Mouse (Mus musculus): ENCODE data around the gene Vps37d.

Gene Vps37d

DNA sequence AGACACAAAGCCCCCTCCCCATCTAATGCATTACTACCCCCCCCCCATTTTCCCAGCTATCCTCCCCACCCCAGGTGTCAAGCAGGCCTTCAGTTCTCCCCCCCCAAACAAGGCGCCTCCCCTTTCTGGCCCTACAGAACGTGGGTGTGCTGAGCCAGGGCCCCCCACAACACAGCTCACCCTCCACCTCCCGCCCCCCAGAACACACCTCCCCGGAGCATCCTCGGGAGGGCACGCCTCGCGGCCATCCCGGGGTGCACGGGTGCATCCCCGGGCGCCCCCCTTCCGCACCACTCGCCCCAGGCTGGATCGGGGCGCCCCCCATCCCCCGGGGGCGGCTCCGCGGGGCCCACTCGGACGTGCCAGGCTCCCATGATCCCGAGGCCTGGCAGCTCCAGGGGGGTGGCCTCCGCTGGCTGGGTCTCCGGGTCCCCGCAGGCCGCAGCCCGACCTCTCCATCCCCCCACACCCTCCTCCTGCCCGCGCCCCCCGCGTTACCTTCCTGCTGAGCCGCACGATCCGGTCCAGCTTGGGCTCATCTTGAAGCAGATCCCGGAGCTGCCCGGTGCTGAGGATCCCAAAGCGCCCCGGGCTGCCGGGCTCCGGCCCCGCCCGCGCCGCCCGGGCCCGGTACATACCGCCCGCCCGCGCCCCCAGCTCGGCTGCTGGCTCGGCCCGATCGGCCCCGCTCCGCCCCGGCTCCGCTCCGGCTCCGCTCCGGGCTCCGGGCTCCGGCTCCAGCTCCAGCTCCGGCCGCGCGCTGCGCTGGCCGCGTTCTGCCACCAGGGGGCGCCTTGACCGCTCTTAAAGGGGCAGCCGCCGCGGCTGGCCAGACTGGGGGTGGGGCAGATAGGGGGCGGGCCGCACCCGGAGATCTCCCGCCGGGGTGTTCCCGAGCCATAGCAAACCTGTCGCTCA lies at the start of gene Vps37d:
Vps37d (minus strand) TSS at position 703 of the 918 bp plus-strand sequence.
- DNase-seq (ENCODE audit: low spot score), result peak; percentile 98

DNA sequence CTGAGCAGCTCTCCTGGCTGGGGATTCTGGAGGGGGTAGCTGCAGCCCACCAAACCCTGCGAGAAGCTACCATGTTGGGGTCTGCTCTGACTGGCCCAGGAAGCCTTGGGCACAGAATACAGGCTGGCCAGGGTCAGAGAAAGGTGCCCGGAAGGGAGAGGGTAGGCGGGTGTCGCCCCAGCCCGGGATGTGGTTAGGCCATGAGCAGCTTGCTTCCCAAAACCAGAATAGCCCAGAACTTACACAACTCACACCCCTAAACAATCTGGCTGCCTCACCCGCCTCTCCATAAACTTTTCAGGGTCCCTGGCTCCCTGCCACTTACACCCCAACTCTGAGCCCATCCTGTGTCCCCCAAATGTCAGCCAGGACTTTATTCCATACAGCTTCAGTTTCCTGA lies 49.6 kb upstream of the Vps37d start:
- DNase-seq (ENCODE audit: low spot score), result no peak

DNA sequence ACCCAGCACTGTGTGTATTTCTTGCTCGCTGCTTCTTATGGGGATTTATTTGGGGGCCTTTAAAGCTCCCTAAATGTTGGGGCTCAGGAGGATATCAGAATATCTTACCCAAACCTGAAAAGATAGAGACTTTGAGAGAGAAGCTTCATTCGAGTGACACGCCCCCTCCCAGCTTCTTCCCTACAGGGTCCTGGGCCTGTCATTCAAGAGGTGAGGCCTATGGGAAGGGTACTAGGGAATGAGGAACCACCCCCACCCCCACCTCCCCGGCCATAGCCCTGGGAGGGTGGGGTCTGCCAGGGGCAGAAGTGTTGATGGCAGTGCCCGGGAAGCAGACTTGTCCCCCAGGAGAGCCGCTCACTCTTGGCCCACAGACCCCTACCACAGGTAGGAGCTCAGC lies 48.1 kb upstream of the Vps37d start:
- no peak for DNase-seq (ENCODE audit: low spot score)

DNA sequence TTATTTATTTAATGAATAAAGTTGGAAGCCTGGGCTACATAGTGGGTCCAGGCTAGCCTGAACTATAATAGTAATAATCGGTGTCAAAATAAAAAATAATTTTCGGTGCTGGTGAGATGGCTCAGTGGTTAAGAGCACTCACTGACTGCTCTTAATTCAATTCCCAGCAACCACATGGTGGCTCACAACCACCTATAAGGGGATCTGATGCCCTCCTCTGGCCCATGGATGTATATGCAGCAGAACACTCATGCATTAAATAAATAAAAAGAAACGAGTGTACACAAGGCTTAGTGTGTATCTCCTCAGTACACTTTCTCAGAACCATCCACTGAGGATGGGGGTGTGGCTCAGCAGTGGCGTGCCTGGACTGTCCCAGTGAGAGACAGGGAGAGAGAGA lies 42.7 kb upstream of the Vps37d start:
- DNase-seq (ENCODE audit: low spot score), result no peak

DNA sequence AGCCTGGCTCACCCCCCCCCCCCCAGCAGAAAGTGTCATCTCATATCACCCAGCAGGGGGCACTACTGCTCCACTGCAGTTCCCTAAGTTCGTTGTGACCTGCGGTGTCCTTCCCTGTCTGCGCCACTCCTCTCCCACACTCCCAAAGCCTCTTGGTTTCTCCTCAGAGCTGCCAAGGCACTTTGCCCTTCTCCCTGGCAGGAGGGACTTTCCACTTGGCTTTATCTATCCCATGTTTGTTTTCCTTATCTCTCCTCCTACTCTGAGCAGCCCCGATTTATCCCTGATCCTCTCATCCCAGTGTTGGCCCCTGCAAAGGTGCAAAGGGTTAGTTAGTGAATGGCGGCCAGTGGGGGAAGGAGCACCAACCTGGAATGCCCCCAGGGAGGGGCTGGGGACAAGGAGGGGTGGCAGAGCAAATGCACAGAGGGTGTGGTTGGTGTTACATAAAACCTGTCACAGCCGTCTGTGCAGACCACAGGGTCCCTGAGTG lies 40.6 kb upstream of the Vps37d start:
- peak; percentile 63 for DNase-seq (ENCODE audit: low spot score)

DNA sequence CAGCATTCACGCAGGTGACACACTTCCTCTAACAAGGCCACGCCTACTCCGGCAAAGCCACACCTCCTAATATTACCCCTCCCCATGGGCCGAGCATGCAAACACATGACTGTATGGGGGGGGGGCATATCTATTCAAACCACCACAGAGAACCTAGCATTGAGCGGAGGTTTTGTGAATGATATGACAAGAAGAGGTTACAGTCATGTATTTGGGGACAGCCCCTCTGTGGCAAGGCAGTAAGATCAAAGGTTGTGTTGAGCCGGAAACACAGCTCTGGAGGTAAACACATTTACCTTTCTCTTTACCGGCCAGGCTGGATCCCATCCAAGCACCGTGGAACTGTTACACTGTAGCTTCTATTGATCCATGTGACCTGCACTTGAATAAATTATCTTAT lies 37.2 kb upstream of the Vps37d start:
- DNase-seq (ENCODE audit: low spot score), result no peak

DNA sequence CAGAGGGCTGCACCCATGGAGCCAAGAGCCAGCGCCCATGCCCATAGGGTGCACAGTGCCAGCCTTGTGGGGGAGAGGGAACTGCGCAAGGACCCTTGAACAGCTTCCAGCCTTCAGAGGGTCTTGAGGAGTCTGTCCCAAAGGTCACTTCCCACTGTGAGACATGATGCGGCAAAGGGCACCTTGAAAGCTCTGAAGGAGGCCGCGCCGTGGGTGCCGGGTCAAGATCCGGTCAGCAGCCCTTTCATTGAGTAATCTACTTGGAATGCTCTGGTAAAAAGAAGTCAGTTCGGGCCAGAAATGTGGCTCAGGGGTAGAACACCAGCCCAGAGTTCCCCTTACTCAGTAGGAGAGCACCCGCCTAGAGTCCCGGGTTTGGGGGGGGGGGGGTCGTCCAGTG lies 35.7 kb upstream of the Vps37d start:
- DNase-seq (ENCODE audit: low spot score), result no peak

DNA sequence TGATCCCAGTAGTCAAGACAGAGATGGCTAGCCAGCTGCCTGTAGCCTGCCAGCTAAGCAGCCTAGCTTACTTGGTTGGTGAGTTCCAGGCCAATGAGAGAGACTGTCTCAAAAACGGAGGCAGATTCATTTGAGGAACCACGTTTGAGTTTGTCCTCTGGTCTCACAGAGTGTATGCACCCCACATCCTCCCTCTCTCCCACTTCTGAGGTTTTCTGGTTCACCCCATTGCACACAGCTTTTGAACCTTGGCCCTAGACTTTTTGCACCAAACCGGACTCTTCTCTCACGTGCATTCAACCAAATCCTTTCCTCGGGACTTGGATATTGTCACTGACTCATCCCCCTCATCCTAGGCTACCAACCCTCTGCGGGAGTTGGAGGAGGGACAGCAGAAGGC lies 31.9 kb upstream of the Vps37d start:
- DNase-seq (ENCODE audit: low spot score), result no peak

DNA sequence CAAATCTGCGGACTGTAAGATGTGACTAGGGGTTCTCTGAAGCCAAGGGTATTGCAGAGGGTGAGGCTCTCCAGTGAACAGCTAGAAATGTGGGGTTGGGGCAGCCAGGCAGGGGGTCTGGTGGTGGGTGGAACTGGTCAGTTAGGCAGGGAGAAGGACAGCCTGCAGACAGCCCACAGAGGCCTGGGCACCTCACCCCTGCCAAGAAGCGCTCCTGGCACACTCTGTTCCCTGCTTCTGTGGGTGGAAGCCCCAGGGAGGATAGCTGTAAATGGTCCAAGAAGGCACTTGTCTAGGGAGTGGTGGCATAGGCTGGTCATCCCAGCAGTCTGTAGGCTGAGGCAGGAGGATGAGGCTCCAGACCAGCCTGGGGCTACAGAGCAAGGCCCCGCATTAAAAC lies 31.4 kb upstream of the Vps37d start:
- DNase-seq (ENCODE audit: low spot score), result no peak

DNA sequence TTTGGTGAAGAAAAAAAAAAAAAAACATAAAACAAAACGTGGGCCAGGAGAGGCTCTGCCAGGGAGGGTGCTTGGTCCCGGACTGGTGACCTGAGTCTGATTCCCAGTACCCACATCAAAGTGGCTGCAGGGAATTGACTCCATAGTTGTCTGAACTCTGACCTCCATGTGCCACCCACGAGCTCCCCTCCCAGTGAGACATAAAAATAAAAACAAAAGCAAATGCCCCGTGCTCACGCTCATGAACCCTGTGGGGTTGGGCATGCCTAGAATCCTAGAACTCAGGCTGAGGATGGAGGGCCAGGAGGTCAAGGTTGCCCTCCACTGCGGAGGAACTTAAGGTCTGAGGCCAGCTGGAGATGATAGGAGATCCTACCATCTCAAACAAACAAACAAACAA lies 31.0 kb upstream of the Vps37d start:
- DNase-seq (ENCODE audit: low spot score), result no peak

DNA sequence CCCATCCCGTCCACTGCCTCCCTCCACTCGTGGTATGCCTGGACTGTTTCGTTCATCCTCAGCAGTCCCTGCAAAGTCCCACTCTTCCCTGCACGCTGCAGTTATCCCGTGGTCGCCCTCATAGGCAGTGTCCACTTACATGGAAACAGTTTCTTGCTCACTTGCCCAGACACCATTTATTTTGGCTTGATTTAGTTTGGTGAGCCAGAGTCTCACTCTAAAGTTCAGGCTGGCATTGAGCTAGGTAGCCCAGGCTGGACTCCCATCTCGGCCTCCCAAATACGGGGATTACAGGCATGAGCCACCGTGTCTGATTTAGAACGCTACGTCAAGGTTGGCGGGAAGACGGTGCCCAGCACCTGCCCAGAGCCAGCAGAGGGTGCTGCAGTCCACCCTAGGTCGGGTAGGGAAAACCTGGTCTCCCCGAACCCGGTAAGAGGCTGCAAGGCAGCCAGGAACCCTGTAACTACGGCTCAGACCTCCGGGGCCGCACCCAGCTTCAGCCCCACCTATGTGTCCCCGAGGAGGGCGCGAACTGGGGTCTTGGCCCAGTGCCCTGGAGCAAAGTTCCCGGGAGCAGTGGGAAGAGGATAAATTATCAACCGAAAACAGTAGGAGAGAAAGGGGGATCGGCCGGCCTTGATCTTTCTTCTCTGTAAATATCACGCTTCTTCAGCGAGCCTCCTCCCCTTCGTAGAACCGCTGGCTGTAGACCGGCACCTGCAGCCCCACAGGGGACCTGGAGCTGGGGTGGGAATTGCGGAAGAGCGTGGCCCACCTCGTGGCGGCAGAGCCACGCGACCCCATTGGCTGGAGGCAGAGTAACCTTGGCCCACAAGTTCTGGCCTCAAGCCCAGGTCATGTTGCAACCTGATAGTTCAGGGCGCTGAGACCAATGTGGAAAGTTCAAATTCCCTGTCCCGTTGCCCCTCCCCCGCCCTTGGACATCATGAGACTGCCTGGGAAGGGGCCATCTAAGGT lies 29.7 kb upstream of the Vps37d start:
- DNase-seq (ENCODE audit: low spot score), result peak; percentile 34

DNA sequence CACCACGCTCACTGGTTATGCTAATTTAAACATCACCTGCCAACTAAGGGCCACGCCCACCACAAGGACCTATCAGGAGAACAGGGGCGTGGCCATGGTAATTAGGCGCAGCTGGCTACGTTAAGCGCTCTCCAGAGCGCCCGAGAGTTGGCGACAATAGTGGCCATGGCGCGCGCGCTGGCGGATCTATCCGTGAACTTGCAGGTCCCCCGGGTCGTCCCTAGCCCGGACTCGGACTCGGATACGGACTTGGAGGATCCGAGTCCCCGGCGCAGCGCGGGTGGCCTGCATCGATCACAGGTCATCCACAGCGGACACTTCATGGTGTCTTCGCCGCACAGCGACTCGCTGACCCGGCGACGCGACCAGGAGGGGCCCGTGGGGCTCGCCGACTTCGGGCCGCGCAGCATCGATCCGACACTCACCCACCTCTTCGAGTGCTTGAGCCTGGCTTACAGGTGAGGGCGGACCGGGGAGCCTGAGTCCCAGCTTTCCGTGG lies 28.7 kb upstream of the Vps37d start:
- DNase-seq (ENCODE audit: low spot score), result peak; percentile 58

DNA sequence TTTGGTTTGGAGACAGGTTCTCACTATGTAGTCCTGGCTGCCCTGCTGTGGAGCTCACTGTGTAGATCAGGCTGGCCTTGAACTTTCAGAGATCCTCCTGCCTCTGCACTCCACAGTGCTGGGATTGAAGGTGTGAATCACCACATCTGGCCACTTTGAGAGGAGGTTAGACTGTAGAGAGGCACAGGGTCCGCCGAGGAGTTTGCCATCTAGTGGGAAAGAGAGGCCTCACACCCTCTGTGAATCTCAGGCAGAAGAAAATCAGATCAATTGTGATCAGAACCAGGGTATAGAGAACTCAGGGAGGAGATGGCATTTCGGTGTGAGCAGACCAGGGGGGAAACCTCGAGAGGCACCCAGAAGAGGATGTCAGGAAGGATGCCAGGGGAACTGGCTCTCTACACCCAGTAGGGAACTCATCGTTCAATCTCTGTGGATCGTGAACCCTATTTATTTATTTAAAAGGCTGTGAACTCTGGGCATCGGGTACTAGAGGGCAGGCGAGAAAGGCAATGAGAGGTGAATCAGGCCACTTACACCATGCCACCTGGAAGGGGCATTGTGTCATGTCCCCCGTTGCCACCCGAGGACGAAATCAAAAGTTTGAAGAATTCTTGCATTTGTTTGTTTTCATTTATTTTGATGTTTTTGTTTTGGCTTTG lies 26.1 kb upstream of the Vps37d start:
- DNase-seq (ENCODE audit: low spot score), result no peak

DNA sequence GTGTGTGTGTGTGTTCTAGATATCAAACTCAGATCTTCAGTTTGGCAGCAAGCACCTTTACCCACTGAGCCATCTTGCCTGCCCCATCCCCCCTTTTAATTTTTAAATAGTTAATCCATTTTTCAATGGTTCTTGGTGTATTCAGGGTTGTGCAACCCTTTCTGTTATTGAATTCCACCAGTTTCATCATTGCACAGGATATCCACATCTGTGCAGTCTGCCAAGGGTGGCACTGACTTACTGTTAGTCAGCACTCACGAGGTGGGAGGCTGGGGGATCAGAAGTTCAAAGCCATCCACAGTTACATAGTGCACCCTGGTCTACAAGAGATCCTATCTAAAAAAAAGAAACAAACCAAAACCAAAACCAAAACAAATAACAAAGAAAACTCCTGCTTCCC lies 22.9 kb upstream of the Vps37d start:
- DNase-seq (ENCODE audit: low spot score), result no peak

DNA sequence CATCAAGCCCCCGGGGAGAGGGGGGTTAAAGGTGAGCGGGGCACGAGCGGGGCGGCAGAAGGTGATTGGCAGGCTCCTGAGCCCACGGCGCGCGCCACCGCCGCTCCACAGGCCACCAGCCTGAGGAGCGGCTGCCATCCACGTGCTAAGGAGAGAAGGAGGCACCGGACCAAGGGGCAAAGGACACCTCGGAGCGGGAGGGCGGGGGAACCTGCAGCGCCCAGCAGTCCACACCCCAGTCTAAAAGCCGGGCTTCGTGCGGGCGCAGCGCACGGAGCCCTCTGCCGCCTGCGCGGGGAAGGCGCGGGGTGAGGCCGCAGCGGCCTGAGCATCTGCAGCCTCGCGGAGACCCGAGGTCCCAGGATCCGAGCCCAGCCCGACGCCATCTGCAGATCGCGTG lies 11.6 kb upstream of the Vps37d start, which contains the start of gene Mlxipl:
Mlxipl (plus strand) TSS at position 238 of the 400 bp plus-strand sequence.
- DNase-seq (ENCODE audit: low spot score), result no peak

DNA sequence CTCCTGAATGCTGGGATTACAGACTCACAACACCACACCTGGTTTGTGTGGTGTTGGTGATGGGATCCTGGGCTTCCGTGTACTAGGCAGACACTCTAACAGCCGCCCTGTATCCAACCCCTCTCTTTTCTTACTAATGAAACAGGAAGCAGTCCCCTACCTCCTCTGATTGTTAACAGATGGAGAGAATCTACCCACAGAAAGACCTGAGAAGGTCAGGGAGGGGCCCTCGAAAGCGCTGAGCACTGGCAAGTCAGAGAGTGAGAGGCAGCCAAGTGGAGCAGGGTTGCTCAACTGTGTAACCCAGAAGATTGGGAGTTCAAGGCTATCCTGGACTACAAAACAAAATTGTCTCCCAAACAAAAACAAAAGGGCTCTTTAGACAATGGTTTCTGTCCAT lies 8.8 kb upstream of the Vps37d start:
- no peak for DNase-seq (ENCODE audit: low spot score)

DNA sequence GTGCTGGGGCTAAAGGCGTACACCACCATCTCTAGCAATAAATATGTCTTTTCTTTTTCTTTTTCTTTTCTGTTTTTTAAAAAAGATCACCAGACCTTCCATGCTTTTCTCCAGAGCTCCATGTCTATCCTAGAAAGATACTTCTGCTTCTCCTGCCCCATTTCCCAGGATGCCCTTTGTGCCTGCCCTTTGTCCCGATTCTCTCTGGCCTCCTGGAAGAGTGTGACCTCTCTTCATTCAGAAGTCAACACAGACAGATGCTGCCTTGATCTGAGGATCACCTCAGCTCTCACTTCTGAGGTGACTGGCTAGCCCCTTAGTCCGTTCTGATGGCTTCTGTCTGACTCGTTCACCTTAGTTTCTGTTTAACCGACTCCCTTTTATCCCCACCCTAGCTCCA lies 2.5 kb upstream of the Vps37d start:
- DNase-seq (ENCODE audit: low spot score), result no peak

DNA sequence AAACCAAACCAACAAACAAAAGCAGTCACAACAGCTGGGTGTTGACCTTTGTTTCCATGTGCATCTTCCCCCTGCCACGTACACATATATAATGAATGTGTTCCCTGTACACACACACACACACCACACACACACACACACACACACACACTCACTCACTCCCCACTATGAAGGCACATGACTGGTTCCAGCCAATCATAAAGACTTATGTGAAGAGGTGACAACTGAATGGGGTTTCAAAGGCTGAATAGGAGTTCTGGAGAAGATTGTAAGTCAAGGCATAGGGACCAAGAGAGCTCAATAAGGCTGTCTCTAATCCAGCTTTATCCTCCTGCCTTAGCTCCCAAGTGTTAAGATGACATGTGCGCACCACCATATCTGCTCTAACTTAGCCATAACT lies 1.5 kb upstream of the Vps37d start:
- DNase-seq (ENCODE audit: low spot score), result no peak

DNA sequence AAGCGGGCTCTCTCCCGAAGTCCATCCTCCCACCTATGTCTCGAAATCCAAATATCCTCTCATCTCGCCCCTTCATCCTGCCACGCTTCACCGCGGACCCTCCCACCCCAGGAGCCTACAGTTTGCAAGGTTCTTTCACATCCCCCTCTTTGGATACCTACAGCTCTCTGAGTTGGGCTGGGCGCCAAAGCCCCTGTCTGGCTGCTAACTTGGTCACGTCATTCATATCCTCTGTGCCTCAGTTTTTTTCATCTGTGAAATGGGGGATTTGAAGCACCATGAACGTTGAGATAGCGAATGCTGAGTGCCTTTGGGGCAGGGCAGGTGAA lies 380 bp upstream of the Vps37d start:
- DNase-seq (ENCODE audit: low spot score), result no peak

DNA sequence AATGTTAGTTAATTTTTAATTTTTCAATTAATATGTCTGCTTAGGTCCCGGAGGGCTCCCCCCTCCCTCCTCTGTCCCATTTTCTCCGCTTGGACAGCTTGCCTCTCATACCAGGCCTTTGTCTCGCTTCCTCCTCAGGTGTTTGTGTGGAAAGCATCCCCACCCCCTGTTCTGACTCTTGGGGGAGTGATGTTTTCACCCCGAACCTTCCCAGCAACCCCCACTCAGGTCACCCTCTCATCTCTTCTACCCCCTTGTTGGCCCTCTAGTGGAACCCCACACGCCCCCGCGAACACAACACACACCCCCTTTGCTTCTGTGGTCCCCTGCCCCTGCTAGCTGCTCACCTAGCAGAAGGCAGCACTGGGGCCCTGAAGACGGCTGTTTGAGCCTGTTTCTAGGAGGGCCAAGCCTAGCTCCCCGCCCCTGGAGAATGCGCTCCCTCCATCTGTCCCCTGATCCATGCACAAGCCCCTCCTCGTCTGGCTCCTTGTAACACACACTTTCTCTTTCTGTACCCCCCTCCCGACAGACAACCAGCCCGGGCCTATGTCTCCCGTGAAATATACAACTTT lies 1.0 kb downstream of the Vps37d start:
- no peak for DNase-seq (ENCODE audit: low spot score)

DNA sequence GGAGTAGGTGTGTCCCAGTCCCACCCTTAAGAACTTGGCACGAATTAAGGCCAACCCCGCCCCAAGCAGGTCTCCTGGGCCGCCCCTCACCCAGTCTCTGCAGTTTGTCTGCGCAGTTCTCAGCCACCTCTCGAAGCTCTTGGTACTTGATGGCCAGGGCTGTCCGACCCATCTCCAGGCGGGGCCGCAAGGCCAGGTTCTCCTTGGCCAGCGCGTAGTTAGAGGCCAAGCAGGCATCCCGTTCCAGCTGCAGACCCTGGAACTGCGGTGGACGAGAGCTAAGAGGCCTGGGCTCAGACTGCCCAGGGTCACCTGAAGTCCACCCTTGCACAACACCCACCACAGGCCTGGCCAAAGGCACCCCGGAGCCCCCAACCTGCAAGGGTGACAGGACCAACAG lies 1.7 kb downstream of the Vps37d start:
- DNase-seq (ENCODE audit: low spot score), result no peak

DNA sequence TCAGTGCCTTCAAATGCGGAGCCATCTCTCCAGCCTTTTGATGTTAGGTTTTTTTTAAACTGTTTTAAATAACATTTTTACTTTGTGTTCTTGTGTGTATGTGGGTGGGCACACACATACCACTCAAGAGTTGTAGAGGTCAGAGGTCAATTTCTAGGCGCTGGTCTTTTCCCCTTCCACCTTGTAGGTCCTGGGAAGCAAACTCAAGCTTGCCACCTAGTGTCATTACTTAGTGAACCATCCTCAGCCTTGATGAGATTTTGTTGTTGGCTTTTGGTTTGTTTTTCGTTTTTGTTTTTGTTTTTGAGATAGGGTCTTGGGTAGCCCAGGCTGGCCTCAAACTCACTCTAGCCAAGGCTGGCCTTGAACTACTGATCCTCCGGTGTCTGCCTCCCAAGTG lies 2.4 kb downstream of the Vps37d start:
- no peak for DNase-seq (ENCODE audit: low spot score)

Measured in urinary bladder, postnatal 25 days (tissue).